Mouse (Mus musculus) small intestine, adult 2 months (tissue): ENCODE measurements around the gene Epdr1. TPM values are rescaled to one million over a fixed set of nuclear protein-coding genes. Genes with fewer than 3 reads are reported as not detected.

Experiments
- H3K27ac ChIP-seq: fragments of 200-500 bp; 2 replicates; pipeline ENCODE4 v1.5.1; 2012; ENCODE audit warnings: low read depth, low read length, control low read depth, inconsistent platforms; ENCODE audit not compliant: insufficient read depth
- H3K27me3 ChIP-seq: fragments of 200-500 bp; 2 replicates; pipeline ENCODE4 v1.6.1; 2012; ENCODE audit warnings: mild to moderate bottlenecking, moderate library complexity, low read length, inconsistent platforms; ENCODE audit not compliant: control insufficient read depth, insufficient read depth
- H3K36me3 ChIP-seq: fragments of 200-500 bp; 2 replicates; pipeline ENCODE4 v1.6.1; 2012; ENCODE audit warnings: mild to moderate bottlenecking, low read length, control low read depth, inconsistent platforms; ENCODE audit not compliant: control insufficient read depth, insufficient read depth
- H3K4me1 ChIP-seq: fragments of 200-500 bp; 2 replicates; pipeline ENCODE4 v1.6.1; 2012; ENCODE audit warnings: low read length, inconsistent platforms, mixed read lengths; ENCODE audit not compliant: control insufficient read depth, insufficient read depth, insufficient read length
- H3K4me3 ChIP-seq: fragments of 200-500 bp; 2 replicates; pipeline ENCODE4 v1.5.1; 2012; ENCODE audit warnings: low read depth, mild to moderate bottlenecking, control low read depth, inconsistent platforms, low read length, moderate library complexity
- CTCF ChIP-seq: fragments of 200-500 bp; IDR thresholded peaks from 2 replicates; pipeline ENCODE4 v1.5.1; 2012; ENCODE audit warnings: low read depth, mild to moderate bottlenecking, control low read depth, inconsistent platforms, low read length, moderate library complexity, mixed read lengths; ENCODE audit not compliant: insufficient replicate concordance, insufficient read length; ENCODE audit errors: extremely low read depth
- POLR2A ChIP-seq: fragments of 200-500 bp; IDR thresholded peaks from 2 replicates; pipeline ENCODE4 v1.6.1; 2012; ENCODE audit warnings: low read depth, mild to moderate bottlenecking, control low read depth, inconsistent platforms, low read length, moderate library complexity
- WGBS: fragments of 180-500 bp; shearing (Covaris S2); methylation state at CpG from one replicate; pipeline ENCODE4 v1.1.7; 2018; 5-methylcytosine and 5-hydroxymethylcytosine counted together
- polyA plus RNA-seq: library from polyadenylated mRNA; depleted of rRNA; stranded (reverse); fragments of >200 nt; gene quantifications from 2 replicates; pipeline ENCODE4 v1.2.3, GENCODE M21; 2012

Epdr1 gene
- polyA plus RNA-seq, 1 experiment: 3.7 TPM

DNA sequence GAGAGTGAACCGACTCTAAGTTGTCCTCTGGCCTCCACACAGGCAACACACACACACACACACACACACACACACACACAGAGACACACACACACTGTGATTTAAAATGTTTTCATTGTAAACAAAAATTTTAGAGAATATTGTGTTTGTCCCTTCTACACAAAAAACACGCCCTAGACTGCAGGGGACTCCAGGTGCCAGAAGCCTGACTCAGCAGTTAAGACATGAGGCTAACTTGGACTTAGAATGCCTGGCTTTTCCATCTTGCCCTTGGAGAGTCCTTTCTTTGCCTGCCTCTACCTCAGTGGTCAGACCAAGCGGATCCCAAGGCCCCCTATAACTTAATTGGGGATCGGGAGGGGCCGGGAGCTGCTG lies 899 bp downstream of the Epdr1 start:
- Histone ChIP-seq H3K27ac (no peak overlapping the region), H3K36me3 (no peaks in the 10 kb centered on the region), H3K4me1 (peaks cover 11% of the 10 kb centered on the region), H3K4me3 (peak overlapping the region; percentile 73), H3K27me3 (peaks cover 12% of the 10 kb centered on the region)
- 20% methylated on average over 5 of the region's 5 CpGs for WGBS
- TF ChIP-seq POLR2A (no peak), CTCF (no peak)

DNA sequence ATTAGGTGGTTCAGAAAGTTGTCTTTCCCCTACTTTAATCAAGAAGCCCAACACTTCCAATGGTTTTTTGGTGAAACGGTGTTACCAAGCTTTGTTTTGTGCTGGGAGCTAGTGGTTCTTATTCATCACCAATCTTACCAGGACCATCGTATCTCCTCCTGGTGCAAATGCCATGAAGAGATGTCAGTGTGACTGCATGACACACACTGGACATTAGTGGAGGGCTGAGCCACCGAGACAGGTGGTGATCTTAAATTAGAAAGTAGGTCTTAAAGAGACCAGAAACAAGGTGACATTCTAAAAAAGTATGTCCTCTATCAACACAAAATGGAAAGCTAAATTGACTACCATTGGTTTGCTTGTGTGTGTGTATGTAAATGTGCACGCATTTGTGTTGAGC lies 1.6 kb downstream of the Epdr1 start:
- no peak overlapping the region for H3K4me3 ChIP-seq
- H3K27me3 ChIP-seq: peaks cover 7% of the 10 kb centered on the region; the same call in 1 of the 2 replicates
- no peaks in the 10 kb centered on the region for H3K36me3 ChIP-seq
- WGBS: 97% methylated on average over 4 of the region's 4 CpGs
- no peak overlapping the region for H3K27ac ChIP-seq
- peaks cover 8% of the 10 kb centered on the region for H3K4me1 ChIP-seq
- TF ChIP-seq CTCF: no peak
- TF ChIP-seq POLR2A: no peak

DNA sequence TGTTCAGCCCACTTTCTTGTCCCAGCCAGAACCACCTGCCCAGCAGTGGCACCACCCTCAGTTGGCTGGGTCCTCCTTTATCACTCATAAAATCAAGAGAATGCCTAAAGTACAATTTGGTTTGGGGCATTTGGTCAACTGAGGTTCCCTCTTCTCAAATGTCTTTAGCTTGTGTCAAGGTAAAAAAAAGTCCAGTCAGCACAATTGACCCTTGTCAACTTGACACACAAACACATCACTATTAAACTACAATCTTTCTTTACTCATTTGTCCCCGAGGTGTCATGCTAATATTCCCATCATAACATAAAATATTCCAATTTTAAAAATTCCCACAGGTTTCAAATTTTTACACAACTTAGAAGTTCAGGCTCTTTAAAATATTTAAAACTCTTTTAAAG lies 5.4 kb downstream of the Epdr1 start:
- Histone ChIP-seq H3K27me3 (no peaks in the 10 kb centered on the region), H3K36me3 (no peaks in the 10 kb centered on the region), H3K4me3 (no peak overlapping the region), H3K4me1 (peaks cover 5% of the 10 kb centered on the region), H3K27ac (no peak overlapping the region)
- TF ChIP-seq POLR2A (no peak), CTCF (no peak)
- 77% methylated on average over 1 of the region's 1 CpGs for WGBS

DNA sequence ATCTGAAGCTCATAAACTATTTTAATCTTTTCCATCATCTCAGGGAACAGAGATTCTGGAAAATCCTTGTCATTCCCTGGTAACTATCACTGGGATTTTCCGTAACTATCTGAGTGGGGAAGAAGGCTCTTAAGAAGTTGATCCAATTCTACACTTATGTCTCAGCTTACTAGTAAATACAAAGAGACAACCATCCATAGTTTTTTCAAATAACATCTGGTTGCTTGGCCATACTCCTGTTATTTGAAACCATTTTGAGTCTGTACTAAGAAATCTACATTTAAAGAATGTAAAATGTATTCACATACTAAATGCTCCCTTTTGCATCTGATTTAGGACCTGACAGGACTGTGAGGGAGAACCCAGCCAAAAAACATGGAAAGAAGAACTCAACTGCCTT lies 6.3 kb downstream of the Epdr1 start:
- H3K36me3 ChIP-seq: no peaks in the 10 kb centered on the region
- WGBS: 80% methylated on average over 1 of the region's 1 CpGs
- H3K27me3 ChIP-seq: no peaks in the 10 kb centered on the region
- no peak overlapping the region for H3K4me3 ChIP-seq
- no peaks in the 10 kb centered on the region for H3K4me1 ChIP-seq
- H3K27ac ChIP-seq: no peak overlapping the region
- TF ChIP-seq CTCF: no peak
- TF ChIP-seq POLR2A: no peak

DNA sequence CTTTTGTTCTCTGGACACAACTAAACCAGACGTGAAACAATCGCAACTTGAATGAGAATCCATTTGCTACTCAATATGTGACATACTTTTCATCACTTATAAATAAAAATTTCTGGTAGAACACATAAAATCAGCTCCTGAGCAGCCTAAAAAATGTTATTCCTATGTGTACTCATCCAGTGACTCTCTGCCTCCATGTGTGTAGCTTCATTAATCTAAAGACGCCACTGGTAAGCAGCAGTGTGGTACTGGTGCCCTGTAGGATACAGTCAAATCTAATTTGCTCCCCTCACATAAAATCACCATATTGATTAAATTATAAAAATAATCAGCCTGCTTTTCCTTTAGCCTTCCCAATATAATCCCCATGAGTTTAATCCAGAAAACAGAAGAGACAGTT lies 6.8 kb downstream of the Epdr1 start:
- no peak overlapping the region for H3K27ac ChIP-seq
- no peak overlapping the region for H3K4me3 ChIP-seq
- 91% methylated on average over 3 of the region's 3 CpGs for WGBS
- no peaks in the 10 kb centered on the region for H3K4me1 ChIP-seq
- H3K27me3 ChIP-seq: no peaks in the 10 kb centered on the region
- no peaks in the 10 kb centered on the region for H3K36me3 ChIP-seq
- no peak for TF ChIP-seq CTCF
- no peak for TF ChIP-seq POLR2A

DNA sequence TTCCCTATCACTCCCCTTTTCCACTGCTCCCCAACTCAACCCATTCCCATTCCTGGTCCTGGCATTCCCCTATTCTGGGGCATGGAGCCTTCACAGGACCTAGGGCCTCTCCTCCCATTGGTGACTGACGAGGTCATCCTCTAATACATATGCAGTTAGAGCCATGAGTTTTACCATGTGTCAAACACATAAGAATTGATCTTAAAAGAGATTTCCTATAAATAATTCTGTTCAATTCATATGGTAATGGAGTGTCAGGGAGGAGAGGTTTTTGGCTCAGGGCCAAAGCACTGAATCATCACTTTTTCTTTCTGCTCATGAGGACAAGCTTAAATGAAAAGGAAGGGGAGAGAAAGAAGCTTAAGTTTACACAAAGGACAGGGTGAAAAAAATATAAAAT lies 7.4 kb downstream of the Epdr1 start:
- Histone ChIP-seq H3K4me3 (no peak overlapping the region), H3K36me3 (no peaks in the 10 kb centered on the region), H3K27ac (no peak overlapping the region), H3K4me1 (no peaks in the 10 kb centered on the region), H3K27me3 (no peaks in the 10 kb centered on the region)
- TF ChIP-seq POLR2A: no peak
- TF ChIP-seq CTCF: no peak
- WGBS: 92% methylated on average over 1 of the region's 1 CpGs

DNA sequence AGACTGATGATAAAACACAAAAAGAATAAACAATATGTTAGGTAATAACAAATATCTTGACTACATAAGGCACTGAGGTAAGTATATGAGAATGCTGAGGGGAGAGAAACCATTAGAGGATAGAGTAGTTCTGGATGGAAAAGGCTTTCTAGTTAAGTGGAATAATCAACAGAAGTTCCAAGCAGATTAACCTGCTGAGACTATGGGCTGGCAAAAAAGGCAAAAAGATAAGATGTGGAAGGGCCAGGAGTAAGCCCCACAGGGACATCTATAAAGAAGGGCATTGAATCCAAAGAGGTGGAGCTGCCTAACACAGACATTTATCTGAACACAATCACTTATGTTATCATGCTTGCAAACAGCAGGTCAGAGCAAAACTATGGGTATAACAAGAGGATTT lies 11.6 kb downstream of the Epdr1 start:
- no peak overlapping the region for H3K4me3 ChIP-seq
- no peak for TF ChIP-seq POLR2A
- TF ChIP-seq CTCF: no peak
- H3K27me3 ChIP-seq: no peaks in the 10 kb centered on the region
- H3K27ac ChIP-seq: no peak overlapping the region
- H3K36me3 ChIP-seq: no peaks in the 10 kb centered on the region
- H3K4me1 ChIP-seq: no peaks in the 10 kb centered on the region

DNA sequence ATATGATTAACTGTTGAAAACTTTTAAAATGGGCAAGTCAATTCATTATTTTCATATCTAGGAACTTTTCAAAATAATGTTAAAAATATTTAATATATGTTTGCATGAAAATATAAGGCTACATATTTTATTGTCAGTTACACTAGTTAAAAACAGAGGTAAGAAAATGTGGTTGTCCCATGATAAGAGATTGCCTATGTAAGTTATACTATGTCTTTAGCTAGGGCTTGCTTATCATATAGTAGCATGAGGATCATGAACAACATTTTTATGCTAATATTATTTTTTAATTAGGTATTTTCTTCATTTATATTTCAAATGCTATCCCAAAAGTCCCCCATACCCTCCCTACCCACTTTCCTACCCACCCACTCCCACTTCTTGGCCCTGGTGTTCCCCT lies 14.8 kb downstream of the Epdr1 start:
- no peak overlapping the region for H3K27ac ChIP-seq
- no peaks in the 10 kb centered on the region for H3K4me1 ChIP-seq
- no peaks in the 10 kb centered on the region for H3K27me3 ChIP-seq
- TF ChIP-seq CTCF: no peak
- no peak for TF ChIP-seq POLR2A
- no peak overlapping the region for H3K4me3 ChIP-seq
- H3K36me3 ChIP-seq: no peaks in the 10 kb centered on the region
